Mouse (Mus musculus): Measurements from ENCODE around the gene Ccdc33. TPM values are rescaled to one million over a fixed set of nuclear protein-coding genes. Genes with fewer than 3 reads are reported as not detected.

The Ccdc33 gene
- polyA plus RNA-seq, 1 experiment from 2014 or later = 1.1 TPM

DNA sequence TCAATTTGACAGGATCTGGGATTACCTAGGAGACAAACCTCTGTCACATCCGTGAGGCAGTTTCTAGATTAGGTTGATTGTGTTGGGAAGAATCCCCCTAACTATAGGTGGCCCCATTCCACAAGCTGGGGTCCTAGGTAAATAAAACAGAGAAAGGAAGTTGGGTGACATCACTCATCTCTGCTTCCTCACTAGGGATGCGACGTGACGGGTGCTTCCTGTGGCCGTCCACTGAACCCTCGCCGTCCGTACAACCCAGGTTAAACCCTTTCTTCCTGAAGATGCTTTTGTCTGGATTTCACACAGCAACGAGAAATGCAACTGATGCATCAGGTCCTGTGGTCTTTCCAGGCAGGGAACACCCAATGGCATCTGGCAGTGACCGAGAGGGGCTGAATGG lies 71.6 kb downstream of the Ccdc33 start:
- no peaks in the 10 kb centered on the region for H3K9me3 ChIP-seq (ENCODE audit: control insufficient read depth, low read length)
- H3K4me3 ChIP-seq (ENCODE audit: low read depth, low read length) = no peak overlapping the region
- WGBS = 86% methylated on average over 10 of the region's 10 CpGs
- DNase-seq (ENCODE audit: low spot score) (no peak), ATAC-seq (replicated peaks; ENCODE audit: low FRiP score) (no peak)
- H3K27me3 ChIP-seq (ENCODE audit: control insufficient read depth, insufficient read depth, low read length) = peaks cover 12% of the 10 kb centered on the region; the same call in 1 of the 2 replicates
- no peak overlapping the region for H3K9ac ChIP-seq (ENCODE audit: low read length)
- no peaks in the 10 kb centered on the region for H3K36me3 ChIP-seq (ENCODE audit: control insufficient read depth, insufficient read depth, low read length)
- no peak overlapping the region for H3K4me2 ChIP-seq (ENCODE audit: low read depth, low read length, severe bottlenecking)
- H3K27ac ChIP-seq (ENCODE audit: low read depth, low read length) = peak overlapping the region; percentile 93
- peaks cover 69% of the 10 kb centered on the region for H3K4me1 ChIP-seq (replicated peaks; ENCODE audit: control insufficient read depth, insufficient read depth, low read length)

DNA sequence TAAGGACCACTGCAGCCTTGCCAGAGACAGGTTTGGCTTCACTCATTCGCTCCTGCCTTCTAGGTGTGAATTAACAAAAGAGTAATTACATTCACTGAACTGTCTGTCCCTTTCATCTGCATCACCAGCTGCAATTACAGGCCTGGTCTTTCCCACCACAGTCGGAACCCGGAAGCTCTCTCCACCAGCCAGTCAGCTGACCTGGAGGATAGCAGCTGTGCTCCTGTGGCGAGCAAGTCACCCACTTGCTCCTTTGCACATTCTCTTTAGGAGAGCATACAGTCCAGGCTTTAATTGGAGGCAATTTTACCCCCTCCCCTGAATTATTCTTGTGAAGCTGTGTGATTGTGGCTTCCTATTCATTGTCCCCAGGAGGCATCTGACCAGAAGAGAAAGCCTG lies 73.0 kb downstream of the Ccdc33 start:
- DNase-seq (ENCODE audit: low spot score) (no peak), ATAC-seq (replicated peaks; ENCODE audit: low FRiP score) (no peak)
- H3K4me2 ChIP-seq (ENCODE audit: low read depth, low read length, severe bottlenecking) = no peak overlapping the region
- H3K36me3 ChIP-seq (ENCODE audit: control insufficient read depth, insufficient read depth, low read length) = no peaks in the 10 kb centered on the region
- no peak overlapping the region for H3K9ac ChIP-seq (ENCODE audit: low read length)
- no peak overlapping the region for H3K4me3 ChIP-seq (ENCODE audit: low read depth, low read length)
- 16% methylated on average over 4 of the region's 4 CpGs for WGBS
- peaks cover 9% of the 10 kb centered on the region; the same call in 1 of the 2 replicates for H3K27me3 ChIP-seq (ENCODE audit: control insufficient read depth, insufficient read depth, low read length)
- H3K4me1 ChIP-seq (replicated peaks; ENCODE audit: control insufficient read depth, insufficient read depth, low read length) = peaks cover 79% of the 10 kb centered on the region
- H3K9me3 ChIP-seq (ENCODE audit: control insufficient read depth, low read length) = no peaks in the 10 kb centered on the region
- H3K27ac ChIP-seq (ENCODE audit: low read depth, low read length) = peak overlapping the region; percentile 85

DNA sequence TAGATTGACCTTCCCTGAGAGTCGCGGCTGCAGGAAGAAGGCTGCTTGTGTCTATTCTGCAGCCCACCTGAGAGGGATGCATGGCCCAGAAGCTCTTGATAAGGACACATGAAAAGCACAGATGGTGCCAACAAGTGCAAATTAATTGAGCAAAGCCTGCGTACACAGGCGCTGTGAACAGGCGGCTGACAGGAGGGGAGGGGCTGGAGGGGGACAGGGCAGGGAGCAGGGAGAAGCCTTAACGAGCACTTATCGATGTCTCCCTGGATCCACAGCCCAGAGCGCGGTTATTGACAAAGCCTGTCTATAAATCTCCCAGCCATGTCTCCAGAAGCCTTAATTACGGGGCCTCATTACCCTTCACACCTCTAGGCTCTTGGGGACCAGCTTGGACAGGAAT lies 73.8 kb downstream of the Ccdc33 start:
- Histone ChIP-seq H3K9me3 (ENCODE audit: control insufficient read depth, low read length) (no peaks in the 10 kb centered on the region), H3K27ac (ENCODE audit: low read depth, low read length) (peak overlapping the region; percentile 85), H3K27me3 (ENCODE audit: control insufficient read depth, insufficient read depth, low read length) (peaks cover 3% of the 10 kb centered on the region; the same call in 1 of the 2 replicates), H3K4me1 (replicated peaks; ENCODE audit: control insufficient read depth, insufficient read depth, low read length) (peaks cover 83% of the 10 kb centered on the region), H3K9ac (ENCODE audit: low read length) (no peak overlapping the region), H3K36me3 (ENCODE audit: control insufficient read depth, insufficient read depth, low read length) (no peaks in the 10 kb centered on the region), H3K4me2 (ENCODE audit: low read depth, low read length, severe bottlenecking) (no peak overlapping the region), H3K4me3 (ENCODE audit: low read depth, low read length) (no peak overlapping the region)
- 9% methylated on average over 10 of the region's 10 CpGs for WGBS
- ATAC-seq (replicated peaks; ENCODE audit: low FRiP score) (0 out of 2 replicates have a peak, but pooled peaks have one; percentile 10), DNase-seq (ENCODE audit: low spot score) (peak; percentile 77)

DNA sequence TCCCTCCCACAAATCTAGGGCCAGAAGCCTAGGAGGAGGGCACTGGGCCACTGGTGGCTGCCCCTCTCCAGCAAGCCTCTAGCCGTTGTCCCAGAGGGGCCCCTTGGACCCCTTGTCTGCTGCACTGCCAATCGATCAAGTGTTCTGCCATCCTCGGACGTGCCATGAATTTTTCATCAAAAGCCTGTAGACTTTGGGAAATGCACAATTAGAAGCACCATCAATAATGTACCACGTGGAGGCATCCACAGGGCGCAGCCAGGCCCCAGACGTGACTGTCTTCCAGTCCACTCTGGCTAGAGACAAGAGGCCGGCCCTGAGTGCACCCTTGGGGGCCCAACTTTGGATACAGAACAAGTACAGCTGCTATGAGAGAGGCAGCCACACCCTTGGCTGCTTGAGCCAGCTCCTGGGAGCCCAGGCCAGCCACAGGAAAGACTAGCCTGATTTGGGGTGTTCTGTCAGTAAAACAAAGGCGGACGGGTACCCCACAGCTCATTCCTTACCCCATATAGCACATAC lies 75.1 kb downstream of the Ccdc33 start:
- 86% methylated on average over 10 of the region's 10 CpGs for WGBS
- DNase-seq (ENCODE audit: low spot score) (no peak), ATAC-seq (replicated peaks; ENCODE audit: low FRiP score) (no peak)
- Histone ChIP-seq H3K27me3 (ENCODE audit: control insufficient read depth, insufficient read depth, low read length) (peaks cover 3% of the 10 kb centered on the region; the same call in 1 of the 2 replicates), H3K4me3 (ENCODE audit: low read depth, low read length) (no peak overlapping the region), H3K9me3 (ENCODE audit: control insufficient read depth, low read length) (no peaks in the 10 kb centered on the region), H3K27ac (ENCODE audit: low read depth, low read length) (peak overlapping the region; percentile 85; the same call in 1 of the 2 replicates), H3K4me1 (replicated peaks; ENCODE audit: control insufficient read depth, insufficient read depth, low read length) (peaks cover 80% of the 10 kb centered on the region), H3K9ac (ENCODE audit: low read length) (no peak overlapping the region), H3K36me3 (ENCODE audit: control insufficient read depth, insufficient read depth, low read length) (no peaks in the 10 kb centered on the region), H3K4me2 (ENCODE audit: low read depth, low read length, severe bottlenecking) (no peak overlapping the region)

DNA sequence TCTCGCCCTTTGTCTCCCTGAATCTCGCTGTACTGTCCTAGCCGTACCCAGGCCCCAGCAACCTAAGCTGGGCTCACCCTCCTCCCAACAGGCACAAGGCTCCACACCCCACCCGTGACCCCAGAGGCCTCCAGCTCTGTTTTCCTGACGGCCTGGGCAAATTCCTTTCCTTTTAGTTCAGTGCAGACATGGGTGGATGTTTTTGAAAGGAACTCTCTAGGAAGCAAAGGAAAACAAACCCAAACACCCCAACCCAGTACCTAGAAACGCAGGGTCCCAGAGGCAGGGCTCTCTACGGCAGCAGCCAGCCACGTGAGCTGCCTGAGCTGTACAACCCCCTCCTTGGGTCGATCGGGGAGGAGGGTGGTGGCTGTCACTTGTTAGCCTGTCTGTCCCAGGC lies 76.2 kb downstream of the Ccdc33 start:
- peaks cover 6% of the 10 kb centered on the region; the same call in 1 of the 2 replicates for H3K27me3 ChIP-seq (ENCODE audit: control insufficient read depth, insufficient read depth, low read length)
- H3K27ac ChIP-seq (ENCODE audit: low read depth, low read length) = peak overlapping the region; percentile 84
- peak overlapping the region; percentile 5 for H3K9ac ChIP-seq (ENCODE audit: low read length)
- H3K36me3 ChIP-seq (ENCODE audit: control insufficient read depth, insufficient read depth, low read length) = no peaks in the 10 kb centered on the region
- ATAC-seq (replicated peaks; ENCODE audit: low FRiP score) (no peak), DNase-seq (ENCODE audit: low spot score) (no peak)
- H3K4me2 ChIP-seq (ENCODE audit: low read depth, low read length, severe bottlenecking) = no peak overlapping the region
- peaks cover 69% of the 10 kb centered on the region for H3K4me1 ChIP-seq (replicated peaks; ENCODE audit: control insufficient read depth, insufficient read depth, low read length)
- no peaks in the 10 kb centered on the region for H3K9me3 ChIP-seq (ENCODE audit: control insufficient read depth, low read length)
- 11% methylated on average over 10 of the region's 10 CpGs for WGBS
- H3K4me3 ChIP-seq (ENCODE audit: low read depth, low read length) = no peak overlapping the region

DNA sequence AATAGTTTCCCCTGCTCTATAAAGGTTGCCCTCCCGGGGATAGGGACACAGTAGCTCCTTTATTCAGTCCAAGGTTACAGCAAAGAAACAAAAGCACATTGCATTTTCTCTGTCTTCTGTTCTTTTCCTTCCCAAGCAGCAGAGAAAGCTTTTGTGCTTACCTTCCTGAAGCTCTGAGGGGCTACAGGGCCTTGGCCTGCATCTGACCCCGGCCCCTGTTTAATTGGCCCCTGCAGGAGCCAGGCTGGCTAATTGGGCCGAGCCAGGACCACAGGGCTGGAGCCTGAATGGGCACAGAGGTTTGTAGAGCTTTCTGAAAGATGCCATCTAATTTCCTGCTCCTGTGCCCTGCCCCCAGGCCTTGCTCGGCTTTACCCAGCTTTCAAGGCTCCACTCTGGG lies 77.6 kb downstream of the Ccdc33 start:
- H3K4me1 ChIP-seq (replicated peaks; ENCODE audit: control insufficient read depth, insufficient read depth, low read length) = peaks cover 60% of the 10 kb centered on the region
- 0 out of 2 replicates have a peak, but pooled peaks cover 3% of the 10 kb centered on the region for H3K27me3 ChIP-seq (ENCODE audit: control insufficient read depth, insufficient read depth, low read length)
- H3K9me3 ChIP-seq (ENCODE audit: control insufficient read depth, low read length) = no peaks in the 10 kb centered on the region
- no peak overlapping the region for H3K4me2 ChIP-seq (ENCODE audit: low read depth, low read length, severe bottlenecking)
- no peaks in the 10 kb centered on the region for H3K36me3 ChIP-seq (ENCODE audit: control insufficient read depth, insufficient read depth, low read length)
- DNase-seq (ENCODE audit: low spot score) (peak; percentile 84), ATAC-seq (replicated peaks; ENCODE audit: low FRiP score) (peak; percentile 70)
- no peak overlapping the region for H3K4me3 ChIP-seq (ENCODE audit: low read depth, low read length)
- H3K9ac ChIP-seq (ENCODE audit: low read length) = peak overlapping the region; percentile 33
- WGBS = 7% methylated on average over 4 of the region's 4 CpGs
- H3K27ac ChIP-seq (ENCODE audit: low read depth, low read length) = peak overlapping the region; percentile 84

DNA sequence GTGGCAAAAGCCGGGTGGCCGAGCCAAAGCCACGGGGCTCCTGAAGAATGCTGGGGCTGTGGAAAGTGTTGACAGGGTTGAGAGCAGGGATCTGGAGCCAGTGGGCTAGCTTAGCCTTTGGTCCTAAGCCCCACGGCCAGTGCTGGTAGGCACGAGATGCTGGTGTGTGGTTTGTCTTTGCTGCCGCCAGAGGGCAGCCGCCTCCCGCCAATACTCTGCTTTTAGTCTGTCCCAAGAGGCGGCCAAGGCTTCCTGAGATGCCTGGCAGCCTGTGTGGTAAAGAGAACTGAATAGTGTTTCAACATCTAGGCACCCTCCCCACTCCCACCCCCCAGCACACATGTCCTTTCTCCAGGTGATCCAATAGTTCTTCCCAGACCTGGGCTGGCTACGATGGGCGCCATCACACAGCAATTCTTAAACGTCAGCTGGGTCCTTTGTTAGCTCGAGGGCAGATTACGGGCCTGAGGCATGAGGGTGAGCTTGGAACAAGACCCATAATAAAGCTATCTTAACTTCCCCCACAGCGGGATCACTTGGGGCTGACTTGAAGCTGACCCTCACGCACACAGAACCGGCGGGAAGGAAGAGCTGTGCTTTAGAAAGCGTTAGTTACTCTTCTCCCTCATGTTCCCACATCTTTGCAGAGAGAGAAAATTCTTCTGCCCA lies 80.0 kb downstream of the Ccdc33 start:
- WGBS = 23% methylated on average over 19 of the region's 19 CpGs
- no peak overlapping the region for H3K4me2 ChIP-seq (ENCODE audit: low read depth, low read length, severe bottlenecking)
- ATAC-seq (replicated peaks; ENCODE audit: low FRiP score) (peak; percentile 65), DNase-seq (ENCODE audit: low spot score) (peak; percentile 89)
- H3K9ac ChIP-seq (ENCODE audit: low read length) = 0 out of 2 replicates have a peak overlapping the region, but pooled peaks have one; percentile 17
- no peak overlapping the region; the same call in 1 of the 2 replicates for H3K27ac ChIP-seq (ENCODE audit: low read depth, low read length)
- H3K36me3 ChIP-seq (ENCODE audit: control insufficient read depth, insufficient read depth, low read length) = no peaks in the 10 kb centered on the region
- 0 out of 2 replicates have a peak, but pooled peaks cover 3% of the 10 kb centered on the region for H3K27me3 ChIP-seq (ENCODE audit: control insufficient read depth, insufficient read depth, low read length)
- no peaks in the 10 kb centered on the region for H3K9me3 ChIP-seq (ENCODE audit: control insufficient read depth, low read length)
- H3K4me1 ChIP-seq (replicated peaks; ENCODE audit: control insufficient read depth, insufficient read depth, low read length) = peaks cover 39% of the 10 kb centered on the region
- H3K4me3 ChIP-seq (ENCODE audit: low read depth, low read length) = no peak overlapping the region

DNA sequence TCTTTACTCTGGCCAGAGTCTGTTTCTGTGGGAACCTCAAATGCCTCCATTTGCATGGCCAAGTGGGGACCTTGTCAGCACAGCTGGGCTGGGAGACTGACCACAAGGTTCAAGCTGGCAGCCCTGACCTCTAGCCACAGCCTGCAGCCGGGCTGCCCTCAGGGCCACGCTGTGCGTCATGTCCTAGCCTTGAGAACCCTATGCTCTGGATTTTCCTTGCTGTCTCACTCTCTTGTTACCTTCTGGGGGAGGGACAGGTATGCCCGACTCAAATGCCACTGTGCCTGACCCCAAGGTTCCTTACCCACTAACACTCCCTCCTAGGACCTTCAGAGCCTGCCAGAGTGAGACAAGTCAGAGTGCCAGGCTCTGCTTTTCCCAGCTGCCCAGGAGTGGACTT lies 81.7 kb downstream of the Ccdc33 start:
- H3K27ac ChIP-seq (ENCODE audit: low read depth, low read length) = no peak overlapping the region
- H3K4me2 ChIP-seq (ENCODE audit: low read depth, low read length, severe bottlenecking) = no peak overlapping the region
- H3K9me3 ChIP-seq (ENCODE audit: control insufficient read depth, low read length) = no peaks in the 10 kb centered on the region
- H3K36me3 ChIP-seq (ENCODE audit: control insufficient read depth, insufficient read depth, low read length) = no peaks in the 10 kb centered on the region
- no peak overlapping the region for H3K4me3 ChIP-seq (ENCODE audit: low read depth, low read length)
- peaks cover 24% of the 10 kb centered on the region for H3K4me1 ChIP-seq (replicated peaks; ENCODE audit: control insufficient read depth, insufficient read depth, low read length)
- no peak for ATAC-seq (replicated peaks; ENCODE audit: low FRiP score)
- no peak for DNase-seq (ENCODE audit: low spot score)
- H3K9ac ChIP-seq (ENCODE audit: low read length) = no peak overlapping the region
- WGBS = 79% methylated on average over 4 of the region's 4 CpGs
- 0 out of 2 replicates have a peak, but pooled peaks cover 3% of the 10 kb centered on the region for H3K27me3 ChIP-seq (ENCODE audit: control insufficient read depth, insufficient read depth, low read length)

Data from forebrain, embryonic 11.5 days (tissue).